Mouse (Mus musculus): ENCODE results near the gene Dnajc13.

DNA sequence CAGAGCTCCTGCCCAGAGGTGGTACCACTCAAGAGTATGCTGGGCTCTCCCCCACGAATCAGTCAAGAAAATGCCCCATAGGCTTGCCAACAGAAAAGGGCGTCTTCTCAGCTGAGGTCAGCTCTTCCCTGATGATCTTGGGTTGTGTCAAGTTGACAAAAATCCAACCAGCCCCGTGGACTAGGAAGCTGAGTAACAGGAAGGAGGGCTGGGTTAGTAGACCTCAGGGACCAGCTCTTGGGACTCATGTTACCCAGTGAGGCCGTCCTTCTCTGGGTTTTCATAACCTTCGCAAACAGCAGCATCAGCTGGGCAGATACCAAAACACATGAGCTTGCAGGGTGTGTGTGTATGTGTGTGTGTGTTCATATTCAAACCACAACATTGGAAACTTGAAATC, 19.0 kb upstream of the Dnajc13 start:
- no peak for TF ChIP-seq CTCF (IDR thresholded peaks at IDR 0.05; ENCODE audit: low read depth)
- no peak for TF ChIP-seq EP300 (optimal IDR thresholded peaks at IDR 0.05)
